Mouse (Mus musculus): ENCODE measurements at regions not wholly inside any gene's neighbourhood (a gene's known extent, or its start where the extent isn't known, plus 50 kb on each side); places are given as distances from the start of the nearest gene placed in this dataset.

DNA sequence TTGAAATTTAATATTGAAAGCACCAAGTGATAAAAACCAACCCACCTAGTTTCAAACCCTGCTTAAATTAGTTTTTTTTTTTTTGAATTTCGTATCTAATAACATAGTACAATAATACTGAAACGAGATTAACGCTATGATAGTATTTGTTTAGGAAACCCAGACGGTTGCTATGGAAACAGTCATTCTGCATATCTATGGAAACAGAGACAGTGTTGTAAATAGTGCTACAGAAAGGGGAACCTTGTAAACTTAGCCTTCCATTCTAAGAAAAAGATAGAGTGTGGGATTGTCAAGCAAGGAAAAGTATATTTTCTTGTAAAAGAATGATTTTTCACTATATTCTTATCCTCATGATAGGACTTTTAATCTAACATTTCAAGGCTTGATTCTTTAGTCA, 81.9 kb upstream of the Klf6 start:
- Histone ChIP-seq H3K9me3 (no peaks in the 10 kb centered on the region), H3K9ac (no peak overlapping the region), H3K4me3 (replicated peaks) (no peak overlapping the region), H3K27ac (no peak overlapping the region), H3K4me2 (no peak overlapping the region), H3K4me1 (no peaks in the 10 kb centered on the region), H3K27me3 (replicated peaks) (no peaks in the 10 kb centered on the region), H3K36me3 (no peaks in the 10 kb centered on the region)
- 30% methylated on average over 4 of the region's 4 CpGs for WGBS
- ATAC-seq (ENCODE audit: insufficient read depth, low FRiP score, low read depth), result no peak

DNA sequence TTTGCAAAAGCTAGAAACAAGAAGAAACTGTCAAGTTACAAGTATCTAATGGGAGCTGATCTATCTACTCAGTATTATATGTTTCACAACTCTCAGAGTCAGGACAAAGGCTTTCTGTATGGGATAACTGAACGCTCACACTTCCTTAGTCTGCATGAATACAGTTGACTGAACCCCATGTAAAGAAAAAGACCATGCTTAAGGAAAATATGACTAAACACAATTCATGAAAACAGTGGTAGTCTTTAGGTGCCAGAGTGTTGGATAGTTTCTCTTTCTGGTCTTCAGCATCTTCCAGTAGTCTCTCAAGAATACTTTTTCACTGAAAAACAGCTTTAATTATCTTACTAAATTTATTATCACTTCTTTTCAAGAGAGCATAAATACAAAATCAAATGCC, 78.7 kb upstream of the Klf6 start:
- ATAC-seq (ENCODE audit: insufficient read depth, low FRiP score, low read depth), result no peak
- Histone ChIP-seq H3K27ac (no peak overlapping the region), H3K36me3 (no peaks in the 10 kb centered on the region), H3K4me1 (no peaks in the 10 kb centered on the region), H3K9ac (no peak overlapping the region), H3K9me3 (no peaks in the 10 kb centered on the region), H3K4me2 (no peak overlapping the region), H3K4me3 (replicated peaks) (no peak overlapping the region), H3K27me3 (replicated peaks) (no peaks in the 10 kb centered on the region)
- WGBS, result 93% methylated on average over 1 of the region's 1 CpGs

DNA sequence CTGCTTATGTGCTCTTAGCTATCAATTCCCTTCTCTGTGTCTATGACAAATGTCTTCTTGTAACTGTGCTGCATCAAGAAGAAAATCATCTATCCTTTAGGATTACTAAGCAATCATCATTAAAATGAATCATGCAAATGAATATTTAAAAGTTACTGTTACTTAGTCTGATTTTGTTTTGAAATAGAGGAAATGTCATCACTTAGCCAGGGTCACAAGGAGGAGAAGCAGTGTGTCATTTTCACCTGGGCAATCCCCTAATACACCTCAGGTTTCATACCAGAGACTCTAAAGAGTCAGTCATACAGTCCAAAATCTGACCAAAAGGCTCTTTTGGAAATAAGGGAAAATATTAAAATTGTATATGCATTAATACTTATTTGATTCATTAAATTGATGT, 74.2 kb upstream of the Klf6 start:
- ATAC-seq (ENCODE audit: insufficient read depth, low FRiP score, low read depth), result no peak
- H3K4me3 ChIP-seq (replicated peaks), result no peak overlapping the region
- no peak overlapping the region for H3K4me2 ChIP-seq
- H3K4me1 ChIP-seq, result no peaks in the 10 kb centered on the region
- H3K27ac ChIP-seq, result no peak overlapping the region
- no peaks in the 10 kb centered on the region for H3K9me3 ChIP-seq
- no peaks in the 10 kb centered on the region for H3K36me3 ChIP-seq
- H3K27me3 ChIP-seq (replicated peaks), result no peaks in the 10 kb centered on the region
- no peak overlapping the region for H3K9ac ChIP-seq

DNA sequence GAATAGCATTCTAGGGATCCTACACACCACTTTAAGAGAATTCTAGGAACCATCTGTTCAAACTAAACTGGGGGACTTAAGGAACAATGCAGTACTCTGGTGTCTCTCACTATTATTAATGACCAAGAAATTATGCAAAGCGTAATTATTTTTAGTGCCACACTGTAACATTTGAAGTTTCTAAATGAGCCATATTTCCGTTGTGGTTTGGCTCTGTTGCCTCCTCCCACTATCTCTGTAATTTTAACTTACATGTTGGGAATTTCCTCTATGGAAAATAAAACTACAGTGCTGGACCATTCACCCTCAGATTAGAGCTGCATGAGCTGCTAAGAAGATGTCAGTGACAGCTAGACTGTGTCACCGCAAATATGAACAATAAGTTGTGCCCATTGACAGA, 72.0 kb upstream of the Klf6 start:
- Histone ChIP-seq H3K4me3 (replicated peaks) (no peak overlapping the region), H3K9ac (no peak overlapping the region), H3K27ac (no peak overlapping the region), H3K9me3 (no peaks in the 10 kb centered on the region), H3K4me2 (no peak overlapping the region), H3K36me3 (no peaks in the 10 kb centered on the region), H3K27me3 (replicated peaks) (no peaks in the 10 kb centered on the region), H3K4me1 (no peaks in the 10 kb centered on the region)
- 76% methylated on average over 3 of the region's 3 CpGs for WGBS
- ATAC-seq (ENCODE audit: insufficient read depth, low FRiP score, low read depth), result no peak

DNA sequence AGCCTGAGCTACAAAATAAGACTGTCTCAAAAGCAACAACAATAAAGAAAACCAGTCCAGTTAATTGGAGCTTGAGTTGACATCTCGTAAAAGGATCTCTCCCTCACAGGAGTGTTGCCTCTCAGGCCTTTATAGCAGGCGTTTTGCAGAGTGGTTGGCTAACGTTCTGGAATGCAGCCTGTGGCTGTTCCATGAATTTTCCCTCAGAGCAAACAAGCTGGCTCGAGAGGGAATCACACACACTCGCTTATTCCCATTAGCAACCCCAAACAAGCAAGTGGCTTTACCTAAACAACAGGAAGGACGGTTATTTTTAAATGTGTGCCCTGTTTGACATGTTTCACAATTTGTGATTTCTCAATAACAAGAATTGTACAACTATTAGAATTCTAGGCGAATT, 59.2 kb upstream of the Klf6 start:
- Histone ChIP-seq H3K4me2 (no peak overlapping the region), H3K9ac (no peak overlapping the region), H3K4me3 (replicated peaks) (no peak overlapping the region), H3K4me1 (no peaks in the 10 kb centered on the region), H3K27me3 (replicated peaks) (no peaks in the 10 kb centered on the region), H3K9me3 (no peaks in the 10 kb centered on the region), H3K36me3 (no peaks in the 10 kb centered on the region), H3K27ac (no peak overlapping the region)
- 37% methylated on average over 7 of the region's 7 CpGs for WGBS
- no peak for ATAC-seq (ENCODE audit: insufficient read depth, low FRiP score, low read depth)

DNA sequence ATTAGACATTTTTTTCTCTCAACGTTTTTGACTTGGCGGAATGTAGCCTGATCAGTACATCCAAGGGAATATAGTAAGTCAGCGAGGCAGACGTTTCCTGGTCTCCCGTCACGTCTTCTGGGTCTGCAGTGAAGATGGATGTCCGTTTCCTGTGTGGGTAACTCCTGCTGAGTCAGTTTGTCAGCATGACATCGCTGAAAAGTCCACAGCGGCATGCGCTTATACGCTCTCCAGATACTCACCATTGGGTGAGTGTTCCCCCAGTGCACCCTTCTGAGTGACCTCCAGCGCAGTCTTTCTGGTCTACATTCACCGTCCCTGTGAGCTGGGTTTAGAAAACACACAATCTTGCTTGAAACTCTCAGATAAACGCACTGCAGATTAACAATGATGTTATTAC, 58.5 kb upstream of the Klf6 start:
- no peaks in the 10 kb centered on the region for H3K36me3 ChIP-seq
- H3K9me3 ChIP-seq, result no peaks in the 10 kb centered on the region
- H3K27me3 ChIP-seq (replicated peaks), result no peaks in the 10 kb centered on the region
- H3K4me1 ChIP-seq, result no peaks in the 10 kb centered on the region
- WGBS, result 38% methylated on average over 14 of the region's 14 CpGs
- H3K4me2 ChIP-seq, result no peak overlapping the region
- H3K27ac ChIP-seq, result peak overlapping the region; percentile 74
- no peak overlapping the region for H3K4me3 ChIP-seq (replicated peaks)
- ATAC-seq (ENCODE audit: insufficient read depth, low FRiP score, low read depth), result no peak
- no peak overlapping the region for H3K9ac ChIP-seq

DNA sequence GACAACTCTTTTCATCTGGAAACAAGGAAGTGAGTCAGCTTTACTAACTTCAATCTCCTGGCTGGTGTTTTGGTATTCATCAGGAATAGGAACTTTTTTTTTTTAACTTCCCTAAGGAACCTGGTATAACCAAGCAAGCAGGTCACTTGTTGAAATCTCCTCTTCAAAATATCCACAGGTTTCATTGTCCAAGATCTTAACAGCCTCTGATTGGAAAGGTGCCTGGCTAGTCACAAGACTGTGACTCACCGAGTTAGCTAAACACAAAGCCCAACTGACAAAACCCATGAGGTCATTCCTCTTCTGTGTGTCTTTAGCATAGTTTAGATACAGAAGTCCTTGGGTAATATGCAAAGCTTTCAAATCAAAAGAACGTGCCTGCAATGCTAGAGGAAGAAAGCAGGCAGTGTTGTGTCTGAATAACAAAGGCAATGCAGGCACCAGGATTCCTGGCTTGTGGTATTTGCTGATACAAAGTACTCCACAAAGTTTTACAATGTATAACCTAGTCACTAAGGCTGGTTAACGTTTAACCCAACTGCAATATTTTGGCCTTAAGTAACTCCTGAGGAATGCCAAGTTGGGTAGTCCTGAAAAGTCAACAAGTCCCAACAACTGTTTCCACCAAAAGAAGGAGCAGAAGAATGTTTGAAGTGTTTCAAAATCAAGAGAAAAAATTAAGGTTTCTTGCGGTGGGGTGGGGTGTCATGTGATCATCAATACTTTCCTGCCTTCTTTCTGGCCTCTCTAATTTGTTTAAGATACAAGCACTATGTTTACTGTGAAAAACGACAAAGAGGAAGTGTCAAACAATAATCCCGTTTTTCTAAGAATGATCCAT, 57.5 kb upstream of the Klf6 start:
- no peak overlapping the region for H3K4me3 ChIP-seq (replicated peaks)
- peak; percentile 86 for ATAC-seq (ENCODE audit: insufficient read depth, low FRiP score, low read depth)
- no peaks in the 10 kb centered on the region for H3K4me1 ChIP-seq
- no peaks in the 10 kb centered on the region for H3K9me3 ChIP-seq
- peak overlapping the region; percentile 27; the same call in 1 of the 2 replicates for H3K4me2 ChIP-seq
- 15% methylated on average over 6 of the region's 6 CpGs for WGBS
- H3K27me3 ChIP-seq (replicated peaks), result no peaks in the 10 kb centered on the region
- no peak overlapping the region for H3K9ac ChIP-seq
- H3K27ac ChIP-seq, result peak overlapping the region; percentile 74
- H3K36me3 ChIP-seq, result no peaks in the 10 kb centered on the region

DNA sequence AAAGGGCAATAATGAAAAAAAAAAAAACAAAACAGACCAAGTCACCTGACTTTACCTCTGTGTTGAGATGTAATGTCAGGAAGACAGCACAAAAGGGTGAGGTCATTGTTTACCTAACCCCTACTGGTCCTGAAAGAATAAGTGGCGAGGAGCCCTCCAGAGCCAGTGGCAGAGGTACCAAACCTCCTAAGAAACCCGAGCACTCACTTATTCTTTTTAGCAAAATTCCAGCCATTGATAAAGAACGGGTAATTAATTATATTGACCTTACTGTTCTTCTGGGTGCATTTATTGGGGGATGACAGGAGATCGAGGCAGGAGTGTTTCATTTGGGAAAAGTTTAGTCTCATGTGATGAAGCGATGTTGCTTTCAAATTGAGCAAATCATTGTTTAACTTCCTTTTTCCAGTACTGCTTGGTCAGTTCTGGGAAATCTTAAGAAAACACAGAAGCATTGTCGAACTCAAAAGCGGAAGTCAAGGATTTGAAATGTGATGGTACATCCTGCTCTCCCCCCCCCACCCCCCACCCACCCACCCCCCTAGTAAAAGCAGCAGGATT, 56.8 kb upstream of the Klf6 start:
- no peak overlapping the region for H3K4me3 ChIP-seq (replicated peaks)
- no peaks in the 10 kb centered on the region for H3K36me3 ChIP-seq
- ATAC-seq (ENCODE audit: insufficient read depth, low FRiP score, low read depth), result no peak
- peak overlapping the region; percentile 74 for H3K27ac ChIP-seq
- H3K9me3 ChIP-seq, result no peaks in the 10 kb centered on the region
- no peaks in the 10 kb centered on the region for H3K27me3 ChIP-seq (replicated peaks)
- no peaks in the 10 kb centered on the region for H3K4me1 ChIP-seq
- no peak overlapping the region for H3K9ac ChIP-seq
- peak overlapping the region; percentile 27 for H3K4me2 ChIP-seq
- WGBS, result 31% methylated on average over 7 of the region's 7 CpGs

DNA sequence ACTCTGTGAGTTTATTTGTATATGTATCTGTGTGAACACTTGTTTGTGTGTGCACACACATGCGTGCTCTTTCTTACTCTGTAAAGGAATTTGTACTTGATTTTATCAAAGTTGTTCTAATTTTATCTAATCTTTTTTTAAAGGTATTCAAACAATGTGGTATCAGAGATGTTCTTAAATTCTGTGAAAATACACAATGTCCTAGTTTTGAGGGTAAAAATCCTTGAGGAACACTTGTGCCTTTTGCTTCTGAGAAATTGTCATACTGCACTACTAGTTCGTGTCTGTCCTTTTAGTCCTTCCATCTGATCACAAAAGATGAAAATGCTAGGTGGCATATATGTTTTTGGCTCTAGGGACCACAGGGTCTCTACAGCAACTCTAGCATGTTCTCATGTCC, 52.9 kb upstream of the Klf6 start:
- no peak overlapping the region for H3K4me2 ChIP-seq
- H3K27me3 ChIP-seq (replicated peaks), result no peaks in the 10 kb centered on the region
- 75% methylated on average over 2 of the region's 2 CpGs for WGBS
- H3K9ac ChIP-seq, result no peak overlapping the region
- no peaks in the 10 kb centered on the region for H3K4me1 ChIP-seq
- no peaks in the 10 kb centered on the region for H3K36me3 ChIP-seq
- no peak overlapping the region for H3K4me3 ChIP-seq (replicated peaks)
- no peak for ATAC-seq (ENCODE audit: insufficient read depth, low FRiP score, low read depth)
- no peaks in the 10 kb centered on the region for H3K9me3 ChIP-seq
- H3K27ac ChIP-seq, result no peak overlapping the region
